Mouse (Mus musculus) MN1 (cell line): ENCODE data around the gene Arhgef7.

ENCODE experiments used
- DNase-seq: peaks from one replicate; pipeline ENCODE4 v3.0.0-alpha.2; 2016; ENCODE audit warnings: low spot score

Arhgef7 gene

GRCm38 (mm10) chr8:11767213-11767840, 39.8 kb downstream of the Arhgef7 start:
- no peak for DNase-seq

- DNase-seq: no peak
Observed at GRCm38 (mm10) chr8:11770001-11770400, 42.5 kb downstream of the Arhgef7 start.

DNA sequence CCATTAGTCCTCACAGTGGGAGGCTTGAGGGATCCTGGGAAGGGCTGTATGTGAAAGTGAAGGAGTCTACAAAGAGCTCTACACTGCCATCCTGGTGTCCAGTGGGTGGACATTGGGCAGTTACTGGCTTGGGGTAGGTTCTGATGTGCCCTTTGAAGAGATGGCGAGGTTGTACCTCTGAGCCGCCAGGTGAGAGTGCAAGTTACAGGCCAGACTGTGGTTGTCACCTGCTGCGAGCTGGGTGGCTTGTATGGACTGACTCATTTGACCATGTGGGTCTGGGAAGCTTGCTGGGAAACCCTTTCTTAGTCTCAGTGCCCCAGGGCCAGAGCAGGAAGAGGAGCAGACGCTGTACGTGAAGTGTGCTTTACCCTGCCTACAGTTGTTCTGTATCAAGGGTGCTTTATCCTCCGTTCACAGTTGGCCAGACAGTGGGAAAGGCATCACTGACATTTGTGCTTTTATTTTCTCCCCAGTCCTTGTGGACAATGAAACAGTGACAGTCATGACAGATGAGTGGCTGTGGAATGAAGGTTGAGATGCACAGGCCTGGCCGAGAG, 43.1 kb downstream of the Arhgef7 start:
- DNase-seq: no peak

DNA sequence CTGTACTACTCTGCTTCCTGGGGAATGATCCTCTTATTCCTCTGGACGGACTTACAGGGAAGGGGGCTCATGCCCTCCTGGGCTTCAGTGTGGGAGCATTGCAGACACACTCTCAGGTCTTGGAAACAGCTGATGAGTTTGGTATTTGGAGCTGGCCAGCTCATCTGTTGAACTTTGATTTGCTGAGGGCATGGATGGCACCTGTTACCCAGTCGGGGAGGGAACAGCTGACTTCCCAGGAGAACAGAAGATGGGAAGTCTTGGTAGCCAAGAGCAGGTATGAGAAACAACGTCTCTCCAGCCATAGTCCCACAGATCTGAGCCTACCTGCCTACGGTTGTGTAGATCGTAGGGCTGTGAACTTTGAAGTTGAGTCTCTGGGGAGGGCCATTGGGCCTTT, 44.1 kb downstream of the Arhgef7 start:
- no peak for DNase-seq

DNA sequence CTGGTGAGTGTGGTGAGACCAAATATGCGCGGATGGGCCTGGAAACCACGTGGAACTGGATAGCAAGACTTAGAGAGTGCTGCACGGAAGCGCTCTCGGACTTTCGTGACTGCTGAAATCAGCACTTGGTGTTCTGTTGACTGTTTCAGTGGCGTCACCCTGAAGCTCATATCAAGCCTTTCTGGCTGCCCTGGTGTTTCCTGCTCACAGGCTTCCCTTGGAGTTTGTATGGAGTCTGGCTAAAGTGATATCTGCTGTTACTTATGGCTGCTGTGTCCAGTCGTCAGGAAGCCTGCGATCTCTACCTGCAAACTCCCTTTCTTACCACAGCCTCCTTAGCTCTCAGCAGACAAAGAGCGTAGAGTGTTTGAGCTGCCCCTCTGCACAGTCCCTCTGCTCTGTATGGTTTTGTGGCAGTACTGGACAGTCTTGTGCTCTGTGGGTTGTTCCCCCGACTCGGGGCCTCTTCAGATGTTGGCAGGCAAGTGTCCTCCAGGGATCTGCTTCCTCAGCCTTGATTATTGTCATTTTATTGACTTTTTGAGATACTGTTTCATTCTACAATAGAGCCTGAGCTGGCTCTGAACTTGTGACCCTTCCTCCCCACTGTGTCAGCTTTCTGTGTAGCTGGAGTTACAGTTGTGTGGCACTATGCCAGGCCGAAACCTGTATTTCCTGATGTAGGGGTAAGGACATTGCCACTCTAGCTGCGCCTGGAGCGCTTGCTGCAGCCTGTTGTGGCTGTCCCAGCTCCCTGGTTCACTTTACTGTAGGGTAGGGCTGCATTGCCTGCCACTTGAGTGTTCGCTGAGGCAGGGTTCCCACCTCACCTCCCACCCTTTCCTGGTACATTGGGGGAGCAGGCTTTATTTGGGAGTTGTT, 46.9 kb downstream of the Arhgef7 start:
- no peak for DNase-seq

- peak; percentile 37 for DNase-seq
Observed at GRCm38 (mm10) chr8:11775889-11776288, 48.4 kb downstream of the Arhgef7 start.

GRCm38 (mm10) chr8:11776451-11777180, 49.1 kb downstream of the Arhgef7 start:
- DNase-seq: no peak

GRCm38 (mm10) chr8:11777201-11777600, 49.7 kb downstream of the Arhgef7 start:
- DNase-seq: no peak

DNA sequence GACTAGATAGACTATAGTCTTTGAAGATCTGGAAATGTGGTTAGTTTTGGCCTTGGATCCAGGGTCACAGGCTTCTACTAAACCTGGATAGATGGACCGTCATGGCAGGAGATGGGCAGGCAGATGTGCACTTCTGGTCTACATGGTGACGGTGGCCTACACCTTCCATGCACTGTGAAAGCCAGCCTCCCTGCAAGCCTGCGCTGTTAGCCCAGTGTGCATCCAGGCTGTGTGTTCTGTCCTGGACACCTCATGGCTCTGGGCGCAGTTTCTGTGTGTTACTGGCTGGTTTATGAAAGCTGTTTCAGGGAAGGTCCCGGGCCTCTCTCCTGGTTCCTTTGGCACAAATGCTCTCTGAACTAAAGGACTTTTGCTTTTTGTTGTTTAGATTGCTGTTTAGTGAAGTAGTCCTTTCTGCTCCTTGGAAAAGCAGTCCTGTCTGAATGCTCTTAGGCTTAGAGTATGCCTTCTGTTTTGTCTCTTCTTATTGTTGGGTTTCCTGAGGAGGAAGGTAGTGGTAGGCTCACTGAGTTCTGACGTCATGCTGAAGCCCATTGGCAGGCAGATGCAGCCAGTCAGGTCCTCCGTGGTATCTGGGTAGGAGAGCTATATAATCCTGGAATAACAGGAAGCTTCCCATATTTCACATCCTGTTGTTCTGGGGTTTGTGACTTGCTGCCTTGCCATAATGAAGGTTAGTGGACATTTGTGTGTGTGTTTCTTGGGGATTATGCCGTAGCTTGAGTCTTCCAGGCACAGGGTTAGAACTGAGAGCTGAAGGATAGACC, 51.3 kb downstream of the Arhgef7 start:
- DNase-seq: no peak

DNA sequence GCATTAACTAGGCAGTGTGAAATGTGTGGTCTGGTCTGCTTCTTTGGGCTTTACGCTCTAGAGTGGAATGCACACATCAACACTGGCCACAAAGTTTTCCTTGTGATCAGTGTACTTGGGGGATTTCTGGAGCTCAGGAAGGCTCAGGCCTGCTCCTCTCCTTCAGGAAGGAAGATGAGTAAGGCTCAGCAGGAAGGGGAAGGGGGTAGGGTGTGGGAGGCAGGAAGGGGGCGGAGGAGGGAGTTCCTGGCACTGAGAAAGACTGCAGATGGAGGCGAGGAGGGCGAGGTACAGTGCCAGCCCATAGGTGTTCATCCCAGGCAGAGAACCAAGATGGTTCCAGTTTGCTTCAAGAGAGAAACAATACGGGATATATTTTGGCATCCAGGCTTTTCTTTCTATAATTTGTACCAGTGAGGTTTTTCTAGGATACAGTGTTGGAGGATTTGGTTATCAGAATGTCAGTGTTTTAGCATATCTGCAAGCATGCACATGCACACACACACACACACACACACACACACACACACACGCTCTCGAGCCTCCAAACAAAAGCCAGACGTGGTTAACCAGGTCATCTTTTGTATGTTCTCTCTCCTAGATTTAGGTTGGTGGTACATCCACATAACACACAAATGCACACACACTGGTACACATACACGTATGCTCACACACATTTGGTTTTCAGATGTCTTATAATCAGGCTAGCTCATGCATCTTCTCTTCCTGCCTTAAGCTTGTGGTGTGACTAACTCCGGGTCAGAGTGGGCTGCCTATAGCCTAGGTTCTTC, 52.5 kb downstream of the Arhgef7 start:
- no peak for DNase-seq

DNA sequence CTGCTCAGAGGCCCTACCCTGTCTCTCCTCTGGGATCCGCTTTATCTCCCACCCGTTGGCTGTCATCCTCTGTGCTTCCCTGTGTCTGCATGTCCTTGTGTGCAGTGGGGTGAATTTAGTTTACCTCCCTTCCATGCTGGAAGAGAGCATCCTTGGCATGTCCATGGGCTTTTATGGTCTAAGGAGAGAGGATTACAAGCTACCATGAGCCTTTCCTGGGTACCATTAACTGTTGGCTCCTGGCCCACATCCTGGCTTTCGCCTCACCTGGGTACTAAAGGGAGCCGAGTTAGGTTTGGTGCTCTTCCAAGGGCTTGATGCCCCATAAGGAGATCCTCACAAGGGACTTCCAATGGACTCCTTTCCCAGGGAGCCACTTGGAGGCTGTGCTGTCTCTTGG, 53.1 kb downstream of the Arhgef7 start:
- no peak for DNase-seq

- no peak for DNase-seq
Observed at GRCm38 (mm10) chr8:11782607-11783006, 55.1 kb downstream of the Arhgef7 start.

DNA sequence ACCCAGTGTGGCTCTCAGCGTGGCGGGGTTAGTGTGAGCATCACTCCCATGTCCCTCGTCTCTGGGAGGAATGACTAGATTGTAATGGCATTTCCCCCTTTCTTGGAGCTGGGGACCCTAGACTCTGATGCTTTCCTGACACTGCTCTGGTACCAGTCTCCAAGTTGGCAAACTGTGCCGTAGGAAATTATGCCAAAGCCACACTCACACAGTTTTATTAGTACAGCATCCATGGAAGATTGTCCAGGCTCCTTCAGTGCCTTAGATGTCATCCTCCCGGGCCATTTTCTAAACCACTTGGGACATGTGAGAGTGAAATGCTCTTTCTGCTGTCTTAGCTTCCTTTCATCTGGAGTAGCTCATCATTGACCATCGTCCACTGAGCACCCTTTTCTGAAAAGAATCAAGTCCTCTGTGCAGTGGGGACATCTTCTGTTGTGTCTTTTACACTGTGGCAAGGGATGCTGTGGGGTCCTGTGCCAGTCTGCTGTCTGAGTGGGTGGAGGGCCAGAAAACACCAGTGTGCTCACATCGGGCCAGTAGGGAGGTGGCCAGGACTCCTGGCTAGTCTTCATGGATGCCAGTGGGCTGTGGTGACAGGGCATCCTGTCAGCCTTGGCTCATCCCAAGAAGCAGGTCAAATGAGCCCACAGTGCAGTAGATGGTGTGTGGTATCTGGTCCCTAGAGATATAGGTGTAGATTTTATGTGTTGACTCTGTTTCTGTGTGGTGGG, 56.5 kb downstream of the Arhgef7 start:
- no peak for DNase-seq

DNA sequence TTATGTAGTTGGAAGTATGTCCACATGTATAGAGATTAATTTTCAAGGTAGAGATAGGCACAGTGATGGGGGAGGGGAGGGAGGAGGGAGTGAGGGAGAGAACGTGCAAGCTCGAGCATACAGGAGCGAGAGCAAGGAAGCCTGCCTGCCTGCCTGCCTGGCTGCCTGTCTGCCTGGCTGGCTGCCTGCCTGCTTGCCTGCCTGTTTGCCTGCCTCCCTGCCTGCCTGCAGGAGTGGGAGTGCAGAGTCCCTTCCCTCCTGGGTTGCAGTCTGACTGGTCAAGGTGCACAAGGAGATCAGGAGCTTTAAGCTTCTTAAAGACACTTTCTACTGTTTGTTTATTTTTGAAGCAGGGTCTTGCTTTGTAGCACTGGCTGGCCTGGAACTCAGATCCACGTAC, 57.6 kb downstream of the Arhgef7 start:
- no peak for DNase-seq

DNA sequence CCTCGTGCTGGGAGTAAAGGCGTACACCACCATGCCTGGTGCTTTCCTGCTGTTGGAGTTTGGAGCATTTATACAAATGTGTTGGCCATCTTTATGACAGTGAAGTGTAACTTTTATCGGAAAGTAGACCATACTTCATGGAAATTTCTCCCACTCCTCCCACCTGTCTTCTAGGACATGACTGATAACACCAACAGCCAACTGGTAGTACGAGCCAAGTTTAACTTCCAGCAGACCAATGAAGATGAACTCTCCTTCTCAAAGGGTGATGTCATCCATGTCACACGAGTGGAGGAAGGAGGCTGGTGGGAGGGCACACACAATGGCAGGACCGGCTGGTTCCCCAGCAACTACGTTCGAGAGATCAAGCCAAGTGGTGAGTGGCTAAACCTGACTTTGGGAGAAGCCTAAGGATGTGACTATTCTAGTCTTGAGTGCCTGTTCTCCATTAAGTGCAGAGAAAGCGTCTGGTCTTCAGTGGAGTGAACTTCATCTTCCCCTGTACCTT, 58.1 kb downstream of the Arhgef7 start:
- DNase-seq: no peak

- peak; percentile 41 for DNase-seq
Observed at GRCm38 (mm10) chr8:11788252-11788651, 60.7 kb downstream of the Arhgef7 start.

- DNase-seq: no peak
Observed at GRCm38 (mm10) chr8:11789168-11789567, 61.6 kb downstream of the Arhgef7 start.

GRCm38 (mm10) chr8:11794956-11795355, 67.4 kb downstream of the Arhgef7 start:
- DNase-seq: peak; percentile 17

GRCm38 (mm10) chr8:11797128-11797527, 69.6 kb downstream of the Arhgef7 start:
- DNase-seq: no peak
